Mouse (Mus musculus) testis, adult 2 months (tissue): ENCODE data around the gene Mepce.

Experiments
- CTCF ChIP-seq: fragments of 200-500 bp; IDR thresholded peaks from 2 replicates; pipeline ENCODE4 v1.5.1; 2012; ENCODE audit warnings: low read depth, mild to moderate bottlenecking, inconsistent platforms, low read length, moderate library complexity; ENCODE audit not compliant: control insufficient read depth, insufficient read depth, insufficient replicate concordance
- POLR2A ChIP-seq: fragments of 200-500 bp; IDR thresholded peaks from 2 replicates; pipeline ENCODE4 v1.6.1; 2012; ENCODE audit warnings: low read depth, mild to moderate bottlenecking, inconsistent platforms, low read length, moderate library complexity; ENCODE audit not compliant: control insufficient read depth

DNA sequence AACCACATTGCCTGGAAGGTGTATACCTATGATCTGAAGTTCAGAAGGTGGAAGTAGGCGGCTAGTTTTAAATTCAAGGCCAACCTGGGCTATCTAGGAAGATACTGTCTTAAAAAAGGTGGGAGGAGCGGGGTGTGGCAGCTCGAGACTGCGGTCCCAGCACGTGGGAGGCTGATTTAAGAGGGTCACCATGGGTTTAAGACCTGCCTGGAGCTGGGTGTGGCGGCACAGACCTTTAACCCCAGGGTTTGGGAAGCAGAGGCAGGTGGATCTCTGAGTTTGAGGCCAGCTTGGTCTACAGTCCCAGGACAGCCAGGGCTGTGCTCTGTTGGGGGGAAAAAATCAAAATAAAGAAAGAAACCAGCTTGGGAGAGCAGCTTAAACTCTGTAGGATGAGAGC is 35.5 kb downstream of the Mepce start:
- TF ChIP-seq POLR2A (no peak), CTCF (no peak)
